Mouse (Mus musculus) adrenal gland, postnatal 10 days (tissue): ENCODE measurements at regions not wholly inside any gene's neighbourhood (a gene's known extent, or its start where the extent isn't known, plus 50 kb on each side); places are given as distances from the start of the nearest gene placed in this dataset.
"Not testable (repeated sequence)": the region's sequence is repeated elsewhere in the genome, so short reads cannot be mapped to it uniquely, and the experiment has no call there.

Experiments
- DNase-seq: peaks from one replicate; pipeline ENCODE4 v3.0.0; 2021; ENCODE audit warnings: mixed read lengths

GRCm38 (mm10) chr13:74969244-74969643 lies 120.4 kb upstream of the Pcsk1 start:
- no peak for DNase-seq

- DNase-seq: peak; percentile 13
These were observed 133.8 kb upstream of the Pcsk1 start for GRCm38 (mm10) chr13:74955876-74956275.

- DNase-seq: not testable (repeated sequence)
These were observed 105.0 kb upstream of the Cast start for GRCm38 (mm10) chr13:74913655-74914054.

GRCm38 (mm10) chr13:74903213-74904055 lies 94.8 kb upstream of the Cast start:
- no peak for DNase-seq

- DNase-seq: no peak
These were observed 81.4 kb upstream of the Cast start for GRCm38 (mm10) chr13:74889859-74890469.

- no peak for DNase-seq
These were observed 59.1 kb upstream of the Cast start for GRCm38 (mm10) chr13:74867720-74868119.

- DNase-seq: no peak
These were observed 55.4 kb upstream of the Cast start for GRCm38 (mm10) chr13:74864000-74864399.

GRCm38 (mm10) chr13:74861373-74861970 lies 52.9 kb upstream of the Cast start:
- DNase-seq: no peak
